Mouse (Mus musculus) G1E (cell line): ENCODE data around the gene Gipr.

Experiments used
- CTCF ChIP-seq: IDR thresholded peaks from 2 replicates; pipeline ENCODE4 v1.5.1; 2012; ENCODE audit warnings: low read depth, low read length, inconsistent platforms, mixed read lengths
- POLR2AphosphoS5 ChIP-seq: IDR thresholded peaks from 2 replicates; pipeline ENCODE4 v1.6.1; 2012; ENCODE audit warnings: low read depth, low read length, inconsistent platforms; ENCODE audit not compliant: insufficient replicate concordance
- TAL1 ChIP-seq: conservative IDR thresholded peaks from 2 replicates; pipeline ENCODE4 v1.6.1; 2012; ENCODE audit warnings: low read depth, low read length, inconsistent platforms, mixed read lengths

DNA sequence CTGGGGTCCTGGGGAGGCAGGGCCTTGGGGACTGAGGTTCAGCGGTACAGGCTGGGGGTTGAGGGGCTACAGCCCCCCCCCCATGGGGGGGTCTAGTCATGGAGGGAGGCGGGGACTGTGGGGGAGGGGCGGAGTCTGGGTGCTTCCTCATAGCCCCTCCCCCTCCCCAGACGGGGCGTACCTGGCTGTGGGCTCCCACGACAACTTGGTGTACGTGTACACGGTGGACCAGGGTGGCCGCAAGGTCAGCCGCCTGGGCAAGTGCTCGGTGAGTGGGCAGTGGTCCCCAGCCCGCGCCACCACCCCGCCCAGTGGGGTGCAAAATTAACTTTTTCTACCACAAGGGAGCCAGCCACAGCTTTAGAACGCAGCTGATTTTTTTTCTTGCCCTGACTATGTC, 35.7 kb upstream of the Gipr start:
- TF ChIP-seq TAL1 (no peak), CTCF (no peak), POLR2AphosphoS5 (no peak)
